In the genomic region with DNA sequence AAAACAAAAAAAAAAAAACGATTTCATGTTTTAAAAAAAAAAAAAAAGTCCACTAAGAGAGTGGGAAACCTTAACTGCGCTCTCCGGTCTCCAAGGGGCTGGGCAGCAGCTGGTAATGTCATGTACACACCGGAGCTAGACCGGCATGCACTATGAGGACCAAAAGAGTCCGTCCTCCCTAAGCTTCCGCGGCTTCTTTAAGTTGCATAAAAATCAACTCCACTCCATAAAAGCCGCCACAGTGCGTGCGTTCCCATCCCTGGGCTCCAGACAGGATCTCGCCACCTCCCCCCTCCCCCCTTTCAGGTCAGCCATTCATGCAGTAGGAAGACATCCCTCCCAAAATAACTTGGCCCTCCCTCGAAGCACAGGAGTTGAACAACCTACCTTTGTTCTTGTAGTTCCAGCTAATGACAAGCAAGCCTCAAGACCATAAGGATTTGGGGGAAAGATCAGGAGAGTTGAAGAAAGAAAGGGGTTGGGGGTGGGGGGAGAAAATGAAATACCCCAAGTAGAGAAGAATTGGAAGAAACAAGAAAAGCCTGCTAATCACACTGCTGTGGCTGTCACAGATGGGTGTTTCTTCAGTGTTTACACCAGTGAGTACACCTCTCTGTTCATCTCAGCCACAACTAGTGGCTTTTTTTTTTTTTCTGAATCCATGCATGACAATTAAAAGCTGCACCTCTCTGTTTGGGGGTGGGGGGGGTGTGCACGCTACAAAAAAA, we compare ENCODE assay signal across 9 mouse cellular contexts.
A peak's percentile ranks its signal among the peaks of the same experiment; 100 is the strongest.
DNase-seq lines count a peak whose midpoint lies in the region; ATAC-seq lines count a peak whose summit lies in the region.
"Had no signal": no experiment of that assay in that cellular context is flagged by ENCODE, and none has a peak within 500 bp of the region (broad histone marks: within the 10 kb centered on the region; RNA-seq: fewer than 3 reads in every experiment).

No protein-coding gene starts in this region.

- peak overlapping the region; percentile 50 for H3K4me2 ChIP-seq in embryonic facial prominence, embryonic 11.5 days (ENCODE audit: low read depth, low read length)
- peak overlapping the region; percentile 36 for H3K4me2 ChIP-seq in hindbrain, embryonic 13.5 days
- peak overlapping the region; percentile 45 for H3K4me2 ChIP-seq in midbrain, embryonic 12.5 days (replicated peaks)

- no peaks in the 10 kb centered on the region for H3K36me3 ChIP-seq in embryonic facial prominence, embryonic 11.5 days (replicated peaks; ENCODE audit: control insufficient read depth, insufficient read depth, low read depth, low read length)
- no peaks in the 10 kb centered on the region for H3K36me3 ChIP-seq in hindbrain, embryonic 13.5 days
- no peaks in the 10 kb centered on the region for H3K36me3 ChIP-seq in midbrain, embryonic 12.5 days

- peak overlapping the region; percentile 19; the same call in 1 of the 2 replicates for H3K4me3 ChIP-seq in embryonic facial prominence, embryonic 11.5 days (ENCODE audit: low read depth, low read length)
- no peak overlapping the region for H3K4me3 ChIP-seq in hindbrain, embryonic 13.5 days
- H3K4me3 ChIP-seq in midbrain, embryonic 12.5 days, result peak overlapping the region; percentile 18; the same call in 1 of the 2 replicates

- peaks cover 19% of the 10 kb centered on the region for H3K4me1 ChIP-seq in embryonic facial prominence, embryonic 11.5 days (ENCODE audit: control insufficient read depth, insufficient read depth, low read length)
- peaks cover 70% of the 10 kb centered on the region for H3K4me1 ChIP-seq in hindbrain, embryonic 13.5 days (replicated peaks)
- peaks cover 75% of the 10 kb centered on the region for H3K4me1 ChIP-seq in midbrain, embryonic 12.5 days

- peak overlapping the region; percentile 56 for H3K27ac ChIP-seq in embryonic facial prominence, embryonic 11.5 days (replicated peaks; ENCODE audit: low read depth, low read length)
- no peak overlapping the region for H3K27ac ChIP-seq in hindbrain, embryonic 13.5 days
- H3K27ac ChIP-seq in midbrain, embryonic 12.5 days (replicated peaks), result no peak overlapping the region

- 0 out of 2 replicates have a peak overlapping the region, but pooled peaks have one; percentile 18 for H3K9ac ChIP-seq in embryonic facial prominence, embryonic 11.5 days (replicated peaks; ENCODE audit: low read length)
- H3K9ac ChIP-seq in hindbrain, embryonic 13.5 days, result no peak overlapping the region
- no peak overlapping the region; the same call in 1 of the 2 replicates for H3K9ac ChIP-seq in midbrain, embryonic 12.5 days (replicated peaks)

- H3K9me3 ChIP-seq in embryonic facial prominence, embryonic 11.5 days (replicated peaks; ENCODE audit: control insufficient read depth, low read length), result no peaks in the 10 kb centered on the region
- H3K9me3 ChIP-seq in hindbrain, embryonic 13.5 days, result no peaks in the 10 kb centered on the region
- no peaks in the 10 kb centered on the region for H3K9me3 ChIP-seq in midbrain, embryonic 12.5 days

- DNase-seq in R1 (ENCODE audit: low read depth, low spot score), result peak; percentile 62
- peak; percentile 57 for DNase-seq in embryonic facial prominence, embryonic 11.5 days (ENCODE audit: low spot score)
- no peak for DNase-seq in cerebellum, adult 8-10 months
- no peak for DNase-seq in adrenal gland, postnatal 4 days (ENCODE audit: low spot score in 2 of 2)
- DNase-seq: cerebellum, adult 18-20 months had no signal

- under 1% methylated on average over 14 of the region's 14 CpGs for WGBS in embryonic facial prominence, embryonic 11.5 days
- WGBS in hindbrain, embryonic 13.5 days, result 2% methylated on average over 14 of the region's 14 CpGs
- under 1% methylated on average over 14 of the region's 14 CpGs for WGBS in midbrain, embryonic 12.5 days

- no peak for ATAC-seq in embryonic facial prominence, embryonic 11.5 days (replicated peaks; ENCODE audit: insufficient number of reproducible peaks, low FRiP score, low TSS enrichment, low read depth)
- ATAC-seq in hindbrain, embryonic 13.5 days (ENCODE audit: low FRiP score), result no peak
- ATAC-seq in midbrain, embryonic 12.5 days (ENCODE audit: low FRiP score, low read depth), result peak; percentile 29; the same call in 1 of the 2 replicates
- no peak for ATAC-seq in CD4-positive, CD25-positive, alpha-beta regulatory T cell, adult 4 months
- ATAC-seq in monocyte, adult 5-6 weeks (replicated peaks; ENCODE audit: insufficient number of reproducible peaks, low FRiP score, low TSS enrichment, poor library complexity, severe bottlenecking), result no peak

- no peaks in the 10 kb centered on the region for H3K27me3 ChIP-seq in embryonic facial prominence, embryonic 11.5 days (ENCODE audit: control insufficient read depth, insufficient read depth, low read length)
- peaks cover 10% of the 10 kb centered on the region; the same call in 1 of the 2 replicates for H3K27me3 ChIP-seq in hindbrain, embryonic 13.5 days
- H3K27me3 ChIP-seq in midbrain, embryonic 12.5 days, result no peaks in the 10 kb centered on the region

Comparison
In these comparisons a context has a peak if more than half of its experiments do, and no peak if none do; other contexts are left out.
1. DNase-seq: peak in R1 (single experiment) and embryonic facial prominence, embryonic 11.5 days (single experiment); none in cerebellum, adult 8-10 months (single experiment) and adrenal gland, postnatal 4 days (0 of 2).
2. Peak in every context shown above with its lines, with median percentiles within 50 percentile points of each other: H3K4me2 ChIP-seq.